Mouse (Mus musculus) lung, postnatal 0 days (tissue): Measurements from ENCODE around the gene Arl6ip6. TPM values are rescaled to one million over a fixed set of nuclear protein-coding genes. Genes with fewer than 3 reads are reported as not detected.
A peak's percentile ranks its signal among the peaks of the same experiment; 100 is the strongest.

Experiments used
- ATAC-seq: fragments of 200-750 bp; cut with Nextera tagmentation; 2 replicates; pipeline ENCODE4 v1.8.0; 2017; ENCODE audit warnings: moderate library complexity
- DNase-seq: peaks from one replicate; pipeline ENCODE4 v3.0.0-alpha.2; 2016; ENCODE audit warnings: low spot score
- H3K27ac ChIP-seq: fragments of 300-500 bp; sonication (generic); 2 replicates; pipeline ENCODE4 v1.5.1; 2014; ENCODE audit warnings: antibody characterized with exemption, mild to moderate bottlenecking, low read length, mixed read lengths
- H3K27me3 ChIP-seq: fragments of 300-500 bp; sonication (generic); replicated peaks from 2 replicates; pipeline ENCODE4 v1.6.1; 2014; ENCODE audit warnings: low read length, mixed read lengths; ENCODE audit not compliant: insufficient read depth
- H3K36me3 ChIP-seq: fragments of 300-500 bp; sonication (generic); 2 replicates; pipeline ENCODE4 v1.6.1; 2014; ENCODE audit warnings: low read length, mixed read lengths; ENCODE audit not compliant: insufficient read depth
- H3K4me1 ChIP-seq: fragments of 300-500 bp; sonication (generic); 2 replicates; pipeline ENCODE4 v1.6.1; 2014; ENCODE audit warnings: antibody characterized with exemption, low read depth, low read length, mixed read lengths; ENCODE audit not compliant: insufficient read depth
- H3K4me2 ChIP-seq: fragments of 300-500 bp; sonication (generic); replicated peaks from 2 replicates; pipeline ENCODE4 v1.6.1; 2014; ENCODE audit warnings: low read depth, mild to moderate bottlenecking, low read length, moderate library complexity, mixed read lengths
- H3K4me3 ChIP-seq: fragments of 300-500 bp; sonication (generic); 2 replicates; pipeline ENCODE4 v1.5.1; 2014; ENCODE audit warnings: low read depth, low read length
- H3K9ac ChIP-seq: fragments of 300-500 bp; sonication (generic); replicated peaks from 2 replicates; pipeline ENCODE4 v1.6.1; 2014; ENCODE audit warnings: low read depth, mild to moderate bottlenecking
- H3K9me3 ChIP-seq: fragments of 300-500 bp; sonication (generic); 2 replicates; pipeline ENCODE4 v1.6.1; 2016; ENCODE audit warnings: low read length, mixed read lengths
- CTCF ChIP-seq: IDR thresholded peaks from 2 replicates; pipeline ENCODE4 v1.5.1; 2016; ENCODE audit warnings: antibody characterized with exemption, mild to moderate bottlenecking
- EP300 ChIP-seq: IDR thresholded peaks from 2 replicates; pipeline ENCODE4 v1.6.1; 2016; ENCODE audit warnings: antibody characterized with exemption, mild to moderate bottlenecking, control low read depth
- WGBS: fragments of 180-500 bp; shearing (Covaris S2); extraction: QIAGEN DNeasy Blood & Tissue Kit; methylation state at CpG from one replicate; pipeline ENCODE4 v1.1.7; 2014; 5-methylcytosine and 5-hydroxymethylcytosine counted together
- polyA plus RNA-seq: library from polyadenylated mRNA; unstranded; fragments of >200 nt; fragmentation: Nextera tagmentation; extraction: Ambion mirVana; gene quantifications from 2 replicates; pipeline ENCODE4 v1.2.1, GENCODE M21; 2015

Gene Arl6ip6
- 29.8 and 31.7 TPM in 2 replicates for polyA plus RNA-seq

- no peaks in the 10 kb centered on the region; the same call in 1 of the 2 replicates for H3K36me3 ChIP-seq
- peak within 1 kb of the TSS; percentile 84 for H3K4me3 ChIP-seq
- peak within 1 kb of the TSS; percentile 98 for H3K27ac ChIP-seq
- ATAC-seq (peak; percentile 89), DNase-seq (peak; percentile 97)
- H3K9ac ChIP-seq = peak within 1 kb of the TSS; percentile 88
- no peaks in the 10 kb centered on the region for H3K27me3 ChIP-seq
- H3K4me1 ChIP-seq = no peaks in the 10 kb centered on the region; the same call in 1 of the 2 replicates
- no peak for TF ChIP-seq CTCF
- TF ChIP-seq EP300 = peak; percentile 26; the same call in 1 of the 2 replicates
- WGBS = 2% methylated on average over 50 of the region's 82 CpGs
- no peaks in the 10 kb centered on the region for H3K9me3 ChIP-seq
- peak within 1 kb of the TSS; percentile 80 for H3K4me2 ChIP-seq
These were observed at the start of gene Arl6ip6 for GRCm38 (mm10) chr2:53191523-53192220. Arl6ip6 (plus strand) TSS chr2:53191726.

- no peaks in the 10 kb centered on the region for H3K4me1 ChIP-seq
- H3K4me2 ChIP-seq = no peak overlapping the region
- H3K9ac ChIP-seq = no peak overlapping the region
- ATAC-seq (no peak), DNase-seq (no peak)
- H3K27me3 ChIP-seq = no peaks in the 10 kb centered on the region
- TF ChIP-seq CTCF (no peak), EP300 (no peak)
- no peaks in the 10 kb centered on the region for H3K9me3 ChIP-seq
- peaks cover 11% of the 10 kb centered on the region for H3K36me3 ChIP-seq
- no peak overlapping the region for H3K27ac ChIP-seq
- H3K4me3 ChIP-seq = no peak overlapping the region
These were observed 44.7 kb upstream of the Arl6ip6 start for GRCm38 (mm10) chr2:53146852-53147251.

- no peak overlapping the region for H3K4me3 ChIP-seq
- H3K9ac ChIP-seq = no peak overlapping the region
- ATAC-seq = no peak
- no peaks in the 10 kb centered on the region for H3K27me3 ChIP-seq
- H3K36me3 ChIP-seq = peaks cover 4% of the 10 kb centered on the region; the same call in 1 of the 2 replicates
- TF ChIP-seq EP300 (no peak), CTCF (no peak)
- no peak overlapping the region for H3K27ac ChIP-seq
- DNase-seq = no peak
- H3K9me3 ChIP-seq = no peaks in the 10 kb centered on the region
- no peak overlapping the region for H3K4me2 ChIP-seq
- H3K4me1 ChIP-seq = no peaks in the 10 kb centered on the region
These were observed 17.6 kb upstream of the Arl6ip6 start for GRCm38 (mm10) chr2:53173966-53174365.

- H3K36me3 ChIP-seq = peaks cover under 1% of the 10 kb centered on the region; the same call in 1 of the 2 replicates
- no peaks in the 10 kb centered on the region for H3K9me3 ChIP-seq
- no peaks in the 10 kb centered on the region for H3K4me1 ChIP-seq
- DNase-seq (no peak), ATAC-seq (no peak)
- TF ChIP-seq EP300 = no peak
- TF ChIP-seq CTCF = no peak
- 69% methylated on average over 3 of the region's 3 CpGs for WGBS
- H3K9ac ChIP-seq = no peak overlapping the region
- H3K27ac ChIP-seq = no peak overlapping the region
- H3K27me3 ChIP-seq = no peaks in the 10 kb centered on the region
- H3K4me3 ChIP-seq = no peak overlapping the region
- no peak overlapping the region for H3K4me2 ChIP-seq
These were observed 12.6 kb upstream of the Arl6ip6 start for GRCm38 (mm10) chr2:53178966-53179365.

- H3K36me3 ChIP-seq = no peaks in the 10 kb centered on the region; the same call in 1 of the 2 replicates
- no peak overlapping the region for H3K4me2 ChIP-seq
- DNase-seq (no peak), ATAC-seq (no peak)
- TF ChIP-seq EP300 = no peak
- TF ChIP-seq CTCF = no peak
- H3K9me3 ChIP-seq = no peaks in the 10 kb centered on the region
- H3K4me1 ChIP-seq = no peaks in the 10 kb centered on the region
- H3K27ac ChIP-seq = no peak overlapping the region
- no peak overlapping the region for H3K9ac ChIP-seq
- H3K27me3 ChIP-seq = no peaks in the 10 kb centered on the region
- H3K4me3 ChIP-seq = no peak overlapping the region
These were observed 11.7 kb upstream of the Arl6ip6 start for GRCm38 (mm10) chr2:53179876-53180275.

- Histone ChIP-seq H3K27ac (no peak overlapping the region), H3K4me3 (peak overlapping the region; percentile 84; the same call in 1 of the 2 replicates), H3K4me1 (no peaks in the 10 kb centered on the region; the same call in 1 of the 2 replicates), H3K36me3 (no peaks in the 10 kb centered on the region), H3K9me3 (no peaks in the 10 kb centered on the region), H3K9ac (no peak overlapping the region), H3K4me2 (peak overlapping the region; percentile 79; the same call in 1 of the 2 replicates), H3K27me3 (no peaks in the 10 kb centered on the region)
- DNase-seq (no peak), ATAC-seq (no peak)
- WGBS = 56% methylated on average over 3 of the region's 3 CpGs
- TF ChIP-seq EP300 (no peak), CTCF (peak; percentile 34)
These were observed 1.7 kb upstream of the Arl6ip6 start for GRCm38 (mm10) chr2:53189811-53190210.
